Mouse (Mus musculus) ES-Bruce4 (cell line): Measurements from ENCODE around the gene BC017158. TPM values are rescaled to one million over a fixed set of nuclear protein-coding genes. Genes with fewer than 3 reads are reported as not detected.
"Not testable (repeated sequence)": the region's sequence is repeated elsewhere in the genome, so short reads cannot be mapped to it uniquely, and the experiment has no call there.

Experiments used
- H3K27ac ChIP-seq: 2 replicates; pipeline ENCODE4 v1.5.1; 2012; ENCODE audit warnings: low read length, inconsistent platforms; ENCODE audit not compliant: insufficient read depth
- H3K27me3 ChIP-seq: 2 replicates; pipeline ENCODE4 v1.6.1; 2012; ENCODE audit warnings: mild to moderate bottlenecking, low read length, inconsistent platforms; ENCODE audit not compliant: control insufficient read depth, poor library complexity, insufficient read depth, severe bottlenecking
- H3K36me3 ChIP-seq: 2 replicates; pipeline ENCODE4 v1.6.1; 2012; ENCODE audit warnings: inconsistent platforms, mild to moderate bottlenecking, low read length, moderate library complexity; ENCODE audit not compliant: control insufficient read depth, poor library complexity, insufficient read depth, severe bottlenecking
- H3K4me1 ChIP-seq: one replicate; pipeline ENCODE4 v1.8.1; 2011; ENCODE audit warnings: low read length; ENCODE audit not compliant: control insufficient read depth, insufficient read depth
- H3K4me3 ChIP-seq: 2 replicates; pipeline ENCODE4 v1.5.1; 2011; ENCODE audit warnings: low read depth, mild to moderate bottlenecking, low read length
- H3K9ac ChIP-seq: 2 replicates; pipeline ENCODE4 v1.6.1; 2012; ENCODE audit warnings: low read depth, mild to moderate bottlenecking, inconsistent platforms; ENCODE audit not compliant: poor library complexity, severe bottlenecking
- H3K9me3 ChIP-seq: replicated peaks from 2 replicates; pipeline ENCODE4 v1.6.1; 2012; ENCODE audit warnings: mild to moderate bottlenecking, low read length, inconsistent platforms; ENCODE audit not compliant: control insufficient read depth, poor library complexity, insufficient read depth, severe bottlenecking
- CTCF ChIP-seq: IDR thresholded peaks from one replicate; pipeline ENCODE4 v1.8.1; 2011; ENCODE audit warnings: low read depth, low read length
- EP300 ChIP-seq: IDR thresholded peaks from 2 replicates; pipeline ENCODE4 v1.6.1; 2011; ENCODE audit warnings: low read depth, low read length; ENCODE audit not compliant: insufficient read depth
- POLR2A ChIP-seq: IDR thresholded peaks from one replicate; pipeline ENCODE4 v1.8.1; 2011; ENCODE audit warnings: low read length; ENCODE audit not compliant: insufficient read depth
- polyA plus RNA-seq: library from polyadenylated mRNA; stranded (reverse); fragments of >200 nt; gene quantifications from 2 replicates; pipeline ENCODE4 v1.2.4, GENCODE M21; 2011; ENCODE audit warnings: low read depth; ENCODE audit not compliant: missing spikeins, insufficient read depth, insufficient read length

The BC017158 gene
- 7.5 and 9.3 TPM in 2 replicates for polyA plus RNA-seq

DNA sequence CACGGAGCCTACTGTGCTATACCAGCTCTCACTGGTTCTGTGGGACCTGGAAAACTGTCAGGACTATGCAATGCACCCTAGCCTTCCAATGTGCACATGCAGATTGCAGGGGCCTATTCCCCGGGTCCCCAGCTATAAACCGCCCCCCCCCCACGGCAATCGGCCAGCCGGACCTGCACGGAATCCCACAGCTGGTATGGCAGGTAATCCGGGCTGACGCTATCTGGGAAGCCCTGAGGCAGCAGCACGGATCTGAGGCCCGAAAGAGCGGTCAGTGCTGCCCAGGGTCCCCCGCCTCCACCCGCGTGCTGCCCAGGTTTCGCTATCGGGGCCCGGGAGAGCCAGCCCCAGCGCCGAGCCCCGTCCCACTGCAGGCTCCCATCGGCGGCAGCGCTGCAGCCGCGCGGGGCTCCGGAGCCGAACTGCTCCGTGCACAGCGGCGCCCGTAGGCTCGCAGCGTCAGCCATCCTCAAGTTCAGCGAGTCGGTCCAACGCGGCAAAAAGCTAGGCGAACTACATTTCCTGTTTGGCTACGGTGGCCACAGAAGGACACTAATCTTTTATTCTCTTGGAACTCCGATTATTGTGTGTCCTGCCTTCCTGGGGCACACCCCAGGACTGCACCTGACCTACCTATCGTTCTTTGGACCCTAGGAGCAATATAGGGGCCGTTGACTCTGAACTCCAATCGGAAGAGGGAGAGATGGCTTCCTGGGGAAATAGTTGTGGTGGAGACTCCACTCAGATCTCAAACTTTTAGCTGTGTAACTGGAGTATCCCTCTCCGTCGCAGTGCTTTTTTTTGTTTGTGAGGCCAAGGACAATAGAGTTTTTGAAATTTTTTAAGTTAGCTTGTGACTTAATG is at the start of gene BC017158:
Gene BC017158, minus strand, starts transcription at position 554 of the 864 bp plus-strand sequence.
- Histone ChIP-seq H3K4me3 (peak within 1 kb of the TSS; percentile 87), H3K4me1 (no peaks in the 10 kb centered on the region), H3K9me3 (no peaks in the 10 kb centered on the region), H3K36me3 (no peaks in the 10 kb centered on the region), H3K27me3 (no peaks in the 10 kb centered on the region), H3K9ac (peak within 1 kb of the TSS; percentile 87), H3K27ac (no peak within 1 kb of the TSS)
- no peak for TF ChIP-seq EP300
- no peak for TF ChIP-seq POLR2A
- no peak for TF ChIP-seq CTCF

DNA sequence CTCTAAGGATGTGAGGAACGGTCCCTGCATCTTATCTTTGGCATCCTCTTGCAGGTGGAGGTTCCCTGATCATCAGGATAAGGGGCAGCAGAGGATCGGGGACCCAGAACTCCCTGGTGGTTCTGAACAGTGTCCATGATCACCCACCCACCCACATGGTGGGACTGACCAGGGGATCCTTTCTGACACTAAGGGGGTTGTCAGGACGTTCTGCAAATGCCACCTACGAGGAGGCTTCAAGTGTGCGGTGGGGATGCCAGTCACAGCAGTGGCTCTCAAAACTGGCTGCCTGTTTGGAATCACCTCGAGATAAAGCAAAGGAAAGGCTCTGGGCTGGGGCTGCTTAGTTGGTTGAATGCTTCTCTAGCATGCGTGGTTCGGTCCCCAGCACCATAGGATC is 49.0 kb upstream of the BC017158 start:
- no peak overlapping the region for H3K4me3 ChIP-seq
- no peaks in the 10 kb centered on the region for H3K4me1 ChIP-seq
- no peaks in the 10 kb centered on the region for H3K27me3 ChIP-seq
- H3K9me3 ChIP-seq, result no peaks in the 10 kb centered on the region
- H3K27ac ChIP-seq, result no peak overlapping the region
- H3K9ac ChIP-seq, result no peak overlapping the region
- TF ChIP-seq EP300 (no peak), POLR2A (no peak), CTCF (no peak)
- H3K36me3 ChIP-seq, result no peaks in the 10 kb centered on the region

DNA sequence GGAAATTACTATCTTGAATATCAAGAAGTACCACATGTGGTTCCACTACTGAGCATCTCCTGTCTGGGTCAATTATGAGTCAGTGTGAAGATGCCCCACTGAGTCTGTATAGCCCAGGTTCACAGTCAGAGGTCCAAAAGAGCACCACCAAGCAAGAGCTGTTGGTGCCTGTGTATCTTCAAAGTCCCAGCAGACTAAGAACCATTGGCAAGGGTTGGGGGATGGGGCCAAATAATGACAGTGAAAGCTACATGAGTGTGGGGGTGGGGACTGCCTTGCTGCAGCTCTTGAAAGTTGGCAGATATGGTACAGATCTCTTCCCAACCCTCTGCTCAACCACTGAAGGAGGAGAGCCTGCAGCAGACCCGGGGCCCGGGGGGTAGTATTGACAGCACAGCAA is 48.6 kb upstream of the BC017158 start:
- TF ChIP-seq POLR2A, result no peak
- no peak for TF ChIP-seq EP300
- no peak for TF ChIP-seq CTCF
- H3K9ac ChIP-seq, result no peak overlapping the region
- H3K4me1 ChIP-seq, result no peaks in the 10 kb centered on the region
- no peak overlapping the region for H3K27ac ChIP-seq
- no peaks in the 10 kb centered on the region for H3K36me3 ChIP-seq
- no peak overlapping the region for H3K4me3 ChIP-seq
- H3K9me3 ChIP-seq, result no peaks in the 10 kb centered on the region
- no peaks in the 10 kb centered on the region for H3K27me3 ChIP-seq

DNA sequence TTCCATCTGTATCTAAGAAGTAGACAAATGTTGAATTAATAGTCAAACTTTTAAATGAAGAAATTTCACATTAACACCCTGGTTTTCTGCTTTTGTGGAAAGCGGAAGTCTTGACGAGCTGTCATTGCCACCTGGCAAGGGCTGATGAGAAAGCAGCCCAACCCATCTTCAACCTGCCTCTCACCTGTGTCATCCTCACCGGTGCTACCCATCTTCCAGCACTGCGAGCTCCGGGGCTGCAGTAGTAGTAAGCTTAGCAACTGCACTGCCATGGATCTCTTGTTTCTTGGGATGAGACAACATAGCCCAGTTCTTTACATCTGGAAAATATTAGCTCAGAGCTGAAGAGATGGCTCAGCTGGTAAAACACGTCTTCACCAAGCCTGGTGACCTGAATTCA is 47.7 kb upstream of the BC017158 start:
- H3K9ac ChIP-seq, result no peak overlapping the region
- no peaks in the 10 kb centered on the region for H3K4me1 ChIP-seq
- no peak overlapping the region for H3K4me3 ChIP-seq
- no peak overlapping the region for H3K27ac ChIP-seq
- TF ChIP-seq POLR2A (no peak), CTCF (no peak)
- no peaks in the 10 kb centered on the region for H3K36me3 ChIP-seq
- H3K9me3 ChIP-seq, result no peaks in the 10 kb centered on the region
- H3K27me3 ChIP-seq, result no peaks in the 10 kb centered on the region

DNA sequence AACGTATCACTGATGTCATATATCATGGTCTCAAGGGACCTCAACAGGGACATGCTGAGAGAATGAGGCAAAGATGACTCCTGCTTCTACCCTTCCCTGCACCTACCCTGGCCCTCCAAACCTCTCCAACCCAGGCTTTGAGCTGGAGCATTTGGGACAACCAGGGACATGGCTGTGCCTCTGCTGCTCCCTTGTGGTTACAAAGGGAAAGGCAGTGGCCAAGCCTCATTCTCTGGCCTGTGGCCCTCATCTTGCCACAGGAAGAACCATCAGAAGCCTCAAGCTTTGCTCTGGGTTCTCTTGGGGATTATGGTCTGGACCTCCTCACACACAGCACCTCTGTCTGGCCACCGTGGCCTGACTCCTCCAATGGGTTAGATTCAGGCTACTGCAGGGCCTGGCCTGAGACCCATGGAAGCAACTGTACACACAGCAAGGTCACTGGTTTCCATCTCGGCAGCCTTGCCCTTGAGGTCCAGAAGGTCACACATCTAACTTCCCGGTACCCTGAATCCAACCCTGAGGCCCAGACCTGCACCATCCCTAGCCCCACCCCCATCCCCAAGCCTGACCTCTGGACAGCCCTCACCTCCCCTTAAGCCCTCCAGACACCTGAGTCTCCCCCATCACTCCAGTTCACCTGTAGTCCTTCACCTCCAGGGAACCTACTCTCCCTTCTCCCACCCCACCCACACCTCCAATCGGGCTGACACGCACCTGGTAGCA is 47.1 kb upstream of the BC017158 start:
- H3K4me3 ChIP-seq, result no peak overlapping the region
- no peaks in the 10 kb centered on the region for H3K36me3 ChIP-seq
- H3K4me1 ChIP-seq, result no peaks in the 10 kb centered on the region
- H3K27ac ChIP-seq, result no peak overlapping the region
- H3K27me3 ChIP-seq, result no peaks in the 10 kb centered on the region
- TF ChIP-seq CTCF (peak; percentile 95), EP300 (no peak)
- no peaks in the 10 kb centered on the region for H3K9me3 ChIP-seq
- H3K9ac ChIP-seq, result no peak overlapping the region

DNA sequence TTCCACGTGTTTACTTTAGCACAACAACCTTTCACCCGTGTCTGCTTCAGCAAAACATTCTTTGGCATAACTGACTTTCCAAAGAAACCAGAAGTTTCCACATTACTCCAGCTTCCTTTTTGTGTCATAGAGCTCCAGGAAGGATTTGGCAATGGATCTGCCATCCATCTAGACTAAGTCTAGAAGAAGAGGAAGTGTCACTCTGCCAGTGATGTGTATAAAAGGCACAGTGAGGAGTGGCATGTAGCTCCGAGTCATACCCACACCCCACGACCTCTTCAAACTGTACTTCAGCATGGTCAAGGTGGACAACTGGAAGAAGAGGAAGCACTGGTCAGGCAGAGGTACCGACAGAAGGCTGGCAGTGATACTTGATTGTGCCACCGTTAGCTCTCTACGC is 46.5 kb upstream of the BC017158 start:
- TF ChIP-seq CTCF (no peak), POLR2A (no peak), EP300 (no peak)
- H3K4me3 ChIP-seq, result no peak overlapping the region
- H3K27me3 ChIP-seq, result no peaks in the 10 kb centered on the region
- H3K27ac ChIP-seq, result no peak overlapping the region
- no peaks in the 10 kb centered on the region for H3K4me1 ChIP-seq
- no peaks in the 10 kb centered on the region for H3K36me3 ChIP-seq
- no peak overlapping the region for H3K9ac ChIP-seq
- H3K9me3 ChIP-seq, result no peaks in the 10 kb centered on the region

DNA sequence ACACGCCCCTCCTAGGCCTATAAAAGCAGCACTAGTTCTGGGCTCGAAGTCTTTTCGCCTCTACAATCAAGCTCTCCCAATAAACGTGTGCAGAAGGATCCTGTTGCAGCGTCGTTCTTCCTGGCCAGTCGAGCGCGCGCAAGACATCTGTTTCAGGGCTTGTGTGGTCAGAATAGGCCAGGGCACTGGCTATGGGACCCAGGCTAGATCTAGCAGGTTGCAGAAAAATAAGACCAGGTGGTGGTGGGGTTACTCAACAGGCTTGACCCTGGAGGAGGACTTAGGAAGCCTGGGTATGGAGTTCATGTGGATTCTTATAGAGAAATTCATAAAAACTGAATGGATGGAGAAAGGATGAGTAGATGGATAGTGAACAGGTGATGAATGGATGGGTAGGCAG is 44.7 kb upstream of the BC017158 start:
- H3K4me1 ChIP-seq, H3K9ac ChIP-seq, H3K27me3 ChIP-seq, H3K36me3 ChIP-seq, H3K9me3 ChIP-seq, H3K4me3 ChIP-seq, H3K27ac ChIP-seq: not testable (repeated sequence)

DNA sequence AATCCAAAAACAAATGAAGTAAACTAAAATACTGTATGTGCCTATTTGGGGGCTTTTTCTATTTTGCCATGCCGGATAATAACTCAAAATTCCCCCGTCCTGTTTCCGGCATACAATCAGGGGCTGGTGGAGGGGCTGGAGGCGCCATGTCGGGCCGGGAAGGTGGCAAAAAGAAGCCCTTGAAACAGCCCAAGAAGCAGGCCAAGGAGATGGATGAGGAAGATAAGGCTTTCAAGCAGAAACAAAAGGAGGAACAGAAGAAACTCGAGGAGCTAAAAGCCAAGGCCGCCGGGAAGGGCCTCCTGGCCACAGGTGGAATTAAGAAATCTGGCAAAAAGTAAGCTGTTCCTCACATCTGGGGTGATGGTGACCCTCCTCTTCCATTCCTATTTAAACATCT is 42.4 kb upstream of the BC017158 start:
- H3K9ac ChIP-seq, H3K9me3 ChIP-seq, H3K4me3 ChIP-seq, H3K36me3 ChIP-seq, H3K27me3 ChIP-seq, H3K4me1 ChIP-seq, H3K27ac ChIP-seq: not testable (repeated sequence)
